Mouse (Mus musculus) embryonic facial prominence, embryonic 10.5 days (tissue): Measurements from ENCODE around the gene Tbc1d2. TPM values are rescaled to one million over a fixed set of nuclear protein-coding genes. Genes with fewer than 3 reads are reported as not detected.

Source experiments
- DNase-seq: peaks from one replicate; pipeline ENCODE4 v3.0.0-alpha.2; 2017; ENCODE audit warnings: low spot score
- H3K27ac ChIP-seq: fragments of 300-500 bp; sonication (generic); replicated peaks from 2 replicates; pipeline ENCODE4 v1.5.1; 2016; ENCODE audit warnings: mild to moderate bottlenecking
- H3K27me3 ChIP-seq: fragments of 300-500 bp; sonication (generic); replicated peaks from 2 replicates; pipeline ENCODE4 v1.6.1; 2016; ENCODE audit warnings: low read depth, mild to moderate bottlenecking; ENCODE audit not compliant: poor library complexity, severe bottlenecking
- H3K36me3 ChIP-seq: fragments of 300-500 bp; sonication (generic); replicated peaks from 2 replicates; pipeline ENCODE4 v1.6.1; 2016; ENCODE audit warnings: mild to moderate bottlenecking, moderate library complexity
- H3K4me1 ChIP-seq: fragments of 300-500 bp; sonication (generic); 2 replicates; pipeline ENCODE4 v1.6.1; 2016
- H3K4me3 ChIP-seq: fragments of 300-500 bp; sonication (generic); 2 replicates; pipeline ENCODE4 v1.5.1; 2016; ENCODE audit warnings: mild to moderate bottlenecking, moderate library complexity
- H3K9me3 ChIP-seq: fragments of 300-500 bp; sonication (generic); 2 replicates; pipeline ENCODE4 v1.6.1; 2016; ENCODE audit warnings: mild to moderate bottlenecking
- WGBS: fragments of 180-500 bp; shearing (Covaris S2); methylation state at CpG from one replicate; pipeline ENCODE4 v1.1.7; 2016; 5-methylcytosine and 5-hydroxymethylcytosine counted together
- polyA plus RNA-seq: library from polyadenylated mRNA; unstranded; fragments of >200 nt; fragmentation: Nextera tagmentation; extraction: Ambion mirVana; gene quantifications from 2 replicates; pipeline ENCODE4 v1.2.1, GENCODE M21; 2016

Gene Tbc1d2
- polyA plus RNA-seq, 1 experiment from 2014 or later, result 2.3 TPM

GRCm38 (mm10) chr4:46568169-46568568 lies 81.8 kb downstream of the Tbc1d2 start:
- Histone ChIP-seq H3K27me3 (no peaks in the 10 kb centered on the region), H3K4me1 (peaks cover 9% of the 10 kb centered on the region), H3K9me3 (no peaks in the 10 kb centered on the region), H3K36me3 (no peaks in the 10 kb centered on the region), H3K4me3 (no peak overlapping the region), H3K27ac (no peak overlapping the region)
- no peak for DNase-seq
- 88% methylated on average over 8 of the region's 8 CpGs for WGBS

DNA sequence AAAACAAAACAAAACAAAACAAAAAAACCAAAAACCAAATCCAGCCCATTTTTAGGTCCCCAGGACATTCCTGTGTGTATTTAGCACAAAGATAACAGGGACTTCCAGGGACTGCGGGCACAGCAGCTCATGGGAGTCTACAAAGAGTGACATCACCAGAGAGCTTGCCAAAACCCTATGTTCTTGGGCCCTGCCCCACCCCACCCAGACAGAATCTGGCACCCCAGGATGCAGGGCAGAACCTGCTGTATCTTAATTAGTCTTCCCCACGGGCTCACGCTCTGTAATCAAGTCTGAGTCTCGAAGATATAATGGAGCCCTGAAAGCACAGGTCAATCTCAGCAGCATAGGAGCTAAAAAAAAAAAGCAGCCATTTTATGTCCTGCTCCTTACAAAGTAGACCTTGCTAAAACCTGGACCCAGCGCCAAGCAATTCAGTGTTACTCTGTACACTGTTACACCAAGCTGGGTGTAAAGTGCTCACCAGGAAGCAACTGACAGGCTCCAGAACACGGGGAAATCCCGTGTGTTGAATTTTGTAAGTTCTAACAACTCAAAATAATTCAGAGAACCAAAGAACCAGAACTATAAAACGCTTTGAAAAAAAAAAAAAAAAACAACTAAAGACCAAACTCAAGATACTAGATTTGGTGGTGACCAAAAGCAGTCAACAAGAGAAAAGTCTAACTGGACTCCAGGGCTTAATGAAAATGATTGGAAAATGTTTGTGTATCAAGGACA lies 82.9 kb downstream of the Tbc1d2 start:
- H3K27me3 ChIP-seq, result no peaks in the 10 kb centered on the region
- no peak overlapping the region for H3K4me3 ChIP-seq
- no peak overlapping the region for H3K27ac ChIP-seq
- H3K9me3 ChIP-seq, result no peaks in the 10 kb centered on the region
- peaks cover 9% of the 10 kb centered on the region for H3K4me1 ChIP-seq
- 78% methylated on average over 8 of the region's 8 CpGs for WGBS
- H3K36me3 ChIP-seq, result no peaks in the 10 kb centered on the region
- DNase-seq, result no peak

GRCm38 (mm10) chr4:46565393-46565955 lies 84.5 kb downstream of the Tbc1d2 start:
- H3K4me1 ChIP-seq, result peaks cover 9% of the 10 kb centered on the region
- no peak for DNase-seq
- no peak overlapping the region for H3K4me3 ChIP-seq
- no peaks in the 10 kb centered on the region for H3K36me3 ChIP-seq
- H3K9me3 ChIP-seq, result no peaks in the 10 kb centered on the region
- no peaks in the 10 kb centered on the region for H3K27me3 ChIP-seq
- WGBS, result 87% methylated on average over 4 of the region's 4 CpGs
- H3K27ac ChIP-seq, result no peak overlapping the region

GRCm38 (mm10) chr4:46564247-46564646 lies 85.8 kb downstream of the Tbc1d2 start:
- 92% methylated on average over 4 of the region's 4 CpGs for WGBS
- Histone ChIP-seq H3K9me3 (no peaks in the 10 kb centered on the region), H3K36me3 (no peaks in the 10 kb centered on the region), H3K27me3 (no peaks in the 10 kb centered on the region), H3K4me3 (no peak overlapping the region), H3K4me1 (peaks cover 2% of the 10 kb centered on the region), H3K27ac (no peak overlapping the region)
- DNase-seq, result no peak

GRCm38 (mm10) chr4:46563847-46564246 lies 86.2 kb downstream of the Tbc1d2 start:
- H3K9me3 ChIP-seq, result no peaks in the 10 kb centered on the region
- DNase-seq, result no peak

GRCm38 (mm10) chr4:46562841-46563240 lies 87.2 kb downstream of the Tbc1d2 start:
- 96% methylated on average over 14 of the region's 14 CpGs for WGBS
- no peaks in the 10 kb centered on the region for H3K36me3 ChIP-seq
- DNase-seq, result no peak
- peaks cover 4% of the 10 kb centered on the region for H3K4me1 ChIP-seq
- H3K9me3 ChIP-seq, result no peaks in the 10 kb centered on the region
- no peaks in the 10 kb centered on the region for H3K27me3 ChIP-seq
- H3K27ac ChIP-seq, result no peak overlapping the region
- H3K4me3 ChIP-seq, result no peak overlapping the region

More at GRCm38 (mm10) chr4:46563847-46564246, 86.2 kb downstream of the Tbc1d2 start:
- no peaks in the 10 kb centered on the region for H3K36me3 ChIP-seq
- H3K4me1 ChIP-seq, result no peaks in the 10 kb centered on the region
- WGBS, result 77% methylated on average over 10 of the region's 10 CpGs
- H3K4me3 ChIP-seq, result no peak overlapping the region
- H3K27ac ChIP-seq, result no peak overlapping the region
- no peaks in the 10 kb centered on the region for H3K27me3 ChIP-seq

DNA sequence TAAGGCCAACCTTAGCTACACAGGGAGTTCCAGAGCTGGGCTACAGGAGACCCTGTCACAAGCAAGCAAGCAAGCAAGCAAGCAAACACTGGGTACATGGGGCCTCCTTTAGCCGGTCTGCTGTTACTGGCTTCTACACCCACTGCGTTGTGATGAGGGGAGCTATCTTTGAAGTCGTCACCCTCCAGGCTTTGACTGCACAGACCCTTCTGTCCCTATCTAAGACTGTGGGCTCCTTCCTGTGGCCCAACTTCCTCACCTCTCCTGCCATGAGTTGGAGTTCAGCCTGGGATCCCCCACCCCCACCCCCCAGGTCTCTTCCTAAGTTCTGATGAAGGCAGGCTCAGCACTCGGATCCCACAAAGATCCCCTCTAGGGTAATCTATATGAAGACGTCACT lies 88.0 kb downstream of the Tbc1d2 start:
- DNase-seq, result no peak
- 80% methylated on average over 5 of the region's 5 CpGs for WGBS
- peaks cover 4% of the 10 kb centered on the region for H3K4me1 ChIP-seq
- no peaks in the 10 kb centered on the region for H3K9me3 ChIP-seq
- H3K36me3 ChIP-seq, result no peaks in the 10 kb centered on the region
- no peaks in the 10 kb centered on the region for H3K27me3 ChIP-seq
- H3K27ac ChIP-seq, result no peak overlapping the region
- H3K4me3 ChIP-seq, result no peak overlapping the region

DNA sequence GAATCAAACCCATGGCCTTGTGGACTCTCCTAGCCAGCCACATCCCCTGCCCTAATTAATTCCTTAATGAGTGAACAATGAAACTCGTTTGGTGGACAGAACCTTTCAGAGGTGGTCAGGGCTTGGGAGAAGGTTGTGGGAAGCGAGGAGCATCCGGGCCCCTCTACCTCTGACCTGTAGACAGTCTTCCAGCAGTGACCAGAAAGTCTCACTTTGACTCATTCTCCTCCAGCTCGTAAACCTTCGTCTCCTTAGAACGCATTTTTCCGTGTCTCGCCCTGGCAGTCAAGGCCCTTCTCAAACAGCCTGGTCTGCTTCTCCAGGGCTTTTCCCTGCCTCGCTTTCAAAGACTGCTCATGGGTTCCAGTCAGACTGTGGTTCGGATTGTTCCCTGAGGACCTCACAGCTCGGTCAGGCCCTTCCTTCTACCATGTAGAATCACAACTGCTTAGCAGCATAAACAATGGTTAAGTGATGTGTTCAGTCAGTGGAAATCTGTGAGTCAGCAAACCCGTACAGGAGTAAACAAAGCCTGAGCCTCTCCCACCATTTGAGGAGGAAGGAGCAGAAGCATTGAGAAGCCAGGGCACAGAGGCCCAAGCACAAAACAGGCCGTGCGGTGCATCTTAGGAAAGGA lies 89.8 kb downstream of the Tbc1d2 start:
- Histone ChIP-seq H3K9me3 (no peaks in the 10 kb centered on the region), H3K4me1 (peaks cover 4% of the 10 kb centered on the region), H3K36me3 (no peaks in the 10 kb centered on the region), H3K4me3 (no peak overlapping the region), H3K27me3 (no peaks in the 10 kb centered on the region), H3K27ac (no peak overlapping the region)
- DNase-seq, result no peak
- WGBS, result 83% methylated on average over 14 of the region's 14 CpGs

- no peaks in the 10 kb centered on the region for H3K36me3 ChIP-seq
- no peak overlapping the region for H3K27ac ChIP-seq
- no peaks in the 10 kb centered on the region for H3K27me3 ChIP-seq
- no peaks in the 10 kb centered on the region for H3K9me3 ChIP-seq
- no peak for DNase-seq
- no peak overlapping the region for H3K4me3 ChIP-seq
- WGBS, result 78% methylated on average over 22 of the region's 22 CpGs
- H3K4me1 ChIP-seq, result peaks cover 9% of the 10 kb centered on the region
These were observed 91.0 kb downstream of the Tbc1d2 start for GRCm38 (mm10) chr4:46558672-46559667.

- Histone ChIP-seq H3K4me3 (no peak overlapping the region), H3K36me3 (no peaks in the 10 kb centered on the region), H3K9me3 (no peaks in the 10 kb centered on the region), H3K27ac (no peak overlapping the region), H3K27me3 (no peaks in the 10 kb centered on the region), H3K4me1 (peaks cover 14% of the 10 kb centered on the region)
- WGBS, result 87% methylated on average over 3 of the region's 3 CpGs
- no peak for DNase-seq
These were observed 93.1 kb downstream of the Tbc1d2 start for GRCm38 (mm10) chr4:46556933-46557332.

GRCm38 (mm10) chr4:46555762-46556161 lies 94.2 kb downstream of the Tbc1d2 start:
- Histone ChIP-seq H3K4me3 (no peak overlapping the region), H3K27ac (no peak overlapping the region), H3K9me3 (no peaks in the 10 kb centered on the region), H3K27me3 (no peaks in the 10 kb centered on the region), H3K36me3 (no peaks in the 10 kb centered on the region), H3K4me1 (peaks cover 14% of the 10 kb centered on the region)
- WGBS, result 86% methylated on average over 9 of the region's 9 CpGs
- DNase-seq, result no peak
